Mouse (Mus musculus) embryonic stem cell, embryonic (primary cell): ENCODE data around the gene Dpy19l2.
"Not testable (repeated sequence)": the region's sequence is repeated elsewhere in the genome, so short reads cannot be mapped to it uniquely, and the experiment has no call there.

Source experiments
- CTCF ChIA-PET, 4 experiments: fragments of 300-600 bp in 2 of 4; fragments of 350-600 bp in 2 of 4; sonication (Branson Sonifier 250); formaldehyde crosslinking; loops; one replicate each; lab custom pipeline; 2022; ENCODE audit warnings: inconsistent platforms in 2 of 4; lab: Charles Lee
- POLR2A ChIA-PET, 4 experiments: fragments of 300-600 bp in 2 of 4; fragments of 350-600 bp in 2 of 4; sonication (Branson Sonifier 250); formaldehyde crosslinking; loops; one replicate each; lab custom pipeline; 2022; ENCODE audit warnings: antibody characterized with exemption in 4 of 4, inconsistent platforms in 1 of 4; lab: Charles Lee

Gene Dpy19l2

DNA sequence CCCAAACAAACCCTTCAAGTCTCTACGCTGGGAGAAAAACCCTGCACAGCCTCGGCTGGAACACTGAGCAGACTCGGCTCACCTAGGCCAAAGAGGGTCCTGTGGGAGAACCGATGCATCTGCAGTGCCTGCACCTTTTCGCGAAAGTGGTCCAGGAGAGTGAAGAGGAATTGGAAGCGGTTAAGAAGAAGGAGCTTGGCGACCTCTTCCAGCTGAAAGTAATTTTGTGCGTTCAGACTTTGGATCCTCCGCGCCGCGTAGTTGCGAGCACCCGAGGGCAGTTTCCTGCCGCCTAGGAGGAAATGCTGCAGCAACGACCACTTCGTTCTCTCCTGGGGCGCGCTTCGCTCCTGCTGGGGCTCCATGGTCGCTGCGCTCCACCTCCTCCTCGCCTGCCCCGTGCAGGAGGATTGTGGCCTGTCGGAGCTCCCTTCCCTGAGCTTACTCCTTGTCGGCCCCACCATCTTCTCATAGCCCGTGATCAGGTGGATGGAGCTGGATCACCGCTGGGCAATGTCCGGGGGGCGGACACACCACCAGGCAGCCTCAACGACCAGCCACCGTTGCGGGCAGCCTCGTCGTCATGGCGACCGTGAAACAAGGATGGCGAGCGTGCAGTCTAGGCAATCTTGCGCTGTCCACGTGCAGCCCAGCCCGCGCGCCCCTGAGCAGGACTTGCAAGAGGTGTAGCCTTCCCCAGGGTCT, at the start of gene Dpy19l2:
Gene Dpy19l2 (minus strand): TSS at position 594 of the 705 bp plus-strand sequence.
- CTCF ChIA-PET = interaction anchor here in 3 of 4 experiments (0.6 to 1.4 kb wide), 4 partner anchors 159 to 846 kb away, joined by 3 to 6 read pairs (median 4); no protein-coding TSS in a partner anchor
- POLR2A ChIA-PET = interaction anchor here in 2 of 4 experiments (0.7 to 1.2 kb wide), 6 partner anchors 11 to 78 kb away, joined by 3 to 7 read pairs (median 3); no protein-coding TSS in a partner anchor

DNA sequence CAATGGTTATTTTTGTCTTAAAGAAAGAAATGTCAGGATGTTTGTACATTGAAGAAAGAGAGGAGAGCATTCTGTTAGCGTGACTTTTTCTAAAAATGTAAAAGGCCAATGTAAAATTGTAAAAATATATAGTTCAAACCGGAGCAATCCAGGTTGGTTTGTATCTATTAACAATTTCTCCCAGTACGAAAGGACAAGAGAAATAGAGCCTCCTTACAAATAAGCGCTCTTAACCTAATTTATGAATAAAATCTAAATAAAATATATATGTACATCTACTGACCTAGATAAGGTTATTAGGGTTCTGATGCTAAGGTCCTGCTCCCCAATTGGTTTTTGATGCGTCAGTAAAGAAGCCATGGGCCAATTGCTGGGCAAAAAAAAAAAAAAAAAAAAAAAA, 48.9 kb upstream of the Dpy19l2 start:
- ChIA-PET CTCF (no interaction called here), POLR2A (no interaction called here)

DNA sequence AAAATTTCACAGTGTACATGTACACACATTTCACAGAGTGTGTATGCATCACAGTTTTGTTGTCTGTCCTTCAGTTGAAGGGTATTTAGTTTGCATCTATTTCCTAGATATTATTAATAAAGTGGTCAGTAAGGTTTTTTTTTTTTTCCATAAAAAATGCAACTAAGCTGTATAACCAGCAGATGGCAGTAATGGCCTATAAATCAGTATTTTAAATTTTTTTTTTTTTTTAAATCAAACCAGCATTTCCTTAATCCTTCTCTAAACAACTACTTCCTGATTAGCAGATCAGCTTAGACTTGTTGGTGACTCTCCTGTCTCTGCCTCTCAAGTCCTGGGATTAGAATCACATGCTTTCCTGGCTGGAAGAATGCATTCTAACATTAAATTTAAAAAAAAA, 5.2 kb upstream of the Dpy19l2 start:
- CTCF ChIA-PET = interaction anchor here (0.6 to 2.9 kb wide), 20 partner anchors 14 to 1674 kb away, joined by 3 to 17 read pairs (median 5); no protein-coding TSS in a partner anchor
- POLR2A ChIA-PET = interaction anchor here in 1 of 4 experiments (0.5 to 0.6 kb wide), 2 partner anchors 111 to 400 kb away, joined by 4 to 5 read pairs; no protein-coding TSS in a partner anchor

- ChIA-PET POLR2A (interaction anchor here in 1 of 4 experiments (0.7 to 1.2 kb wide), 4 partner anchors 10 to 64 kb away, joined by 3 to 7 read pairs (median 3); no protein-coding TSS in a partner anchor), CTCF (interaction anchor here in 2 of 4 experiments (0.7 to 1.4 kb wide), 3 partner anchors 215 to 345 kb away, joined by 4 to 8 read pairs (median 6); no protein-coding TSS in a partner anchor)
Measured at GRCm38 (mm10) chr9:24696405-24696778, 299 bp upstream of the Dpy19l2 start.

- POLR2A ChIA-PET, CTCF ChIA-PET: not testable (repeated sequence)
Measured at GRCm38 (mm10) chr9:24637341-24637740, 58.8 kb downstream of the Dpy19l2 start.

DNA sequence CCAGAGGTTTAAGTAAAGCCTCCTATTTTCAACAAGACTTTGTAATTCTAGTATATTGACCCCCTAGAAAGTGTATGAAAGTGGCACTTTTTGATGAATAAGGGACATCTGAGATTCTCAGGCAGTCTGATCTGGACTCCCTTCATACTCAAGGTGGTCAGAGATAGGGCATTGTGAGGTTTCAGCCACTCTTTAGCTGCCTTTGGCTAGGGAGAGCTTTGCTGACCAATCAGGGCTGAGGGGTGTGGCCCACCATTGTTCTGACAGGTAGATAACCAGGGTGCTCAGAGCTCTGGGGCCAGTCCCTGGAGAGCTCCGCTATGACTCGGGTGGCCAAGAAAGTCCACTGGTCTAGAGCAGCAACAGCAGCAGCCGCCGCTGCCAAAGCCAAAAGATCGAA, 71.2 kb downstream of the Dpy19l2 start, which contains the start of gene Cypt4:
Gene Cypt4 (plus strand): TSS at position 301 of the 400 bp plus-strand sequence.
- ChIA-PET POLR2A (interaction anchor here in 1 of 4 experiments (0.6 kb wide), 1 partner anchor 1642 kb away, joined by 3 read pairs; no protein-coding TSS in a partner anchor), CTCF (interaction anchor here in 2 of 4 experiments (0.6 kb wide), 2 partner anchors 12 to 231 kb away, joined by 5 to 7 read pairs; no protein-coding TSS in a partner anchor)

DNA sequence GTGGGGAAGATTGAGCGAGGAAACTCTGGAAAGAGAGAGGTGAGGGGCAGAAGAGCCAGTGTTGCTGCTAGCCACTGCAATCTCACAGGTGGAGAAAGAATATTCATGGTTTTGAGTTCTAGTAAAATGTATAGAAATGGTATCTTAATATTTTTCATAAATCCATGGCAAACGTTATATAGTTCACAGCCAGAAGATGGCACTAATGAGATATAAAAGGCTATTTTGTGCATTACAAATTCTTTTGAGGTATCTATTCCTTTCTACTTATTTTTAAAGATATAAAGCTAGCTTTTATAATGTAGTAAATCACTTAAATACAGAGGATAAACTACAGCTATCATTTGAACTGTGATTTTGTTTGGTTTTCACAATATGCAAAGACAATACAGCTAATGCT, 157.9 kb downstream of the Dpy19l2 start:
- POLR2A ChIA-PET = no interaction called here
- CTCF ChIA-PET = no interaction called here

DNA sequence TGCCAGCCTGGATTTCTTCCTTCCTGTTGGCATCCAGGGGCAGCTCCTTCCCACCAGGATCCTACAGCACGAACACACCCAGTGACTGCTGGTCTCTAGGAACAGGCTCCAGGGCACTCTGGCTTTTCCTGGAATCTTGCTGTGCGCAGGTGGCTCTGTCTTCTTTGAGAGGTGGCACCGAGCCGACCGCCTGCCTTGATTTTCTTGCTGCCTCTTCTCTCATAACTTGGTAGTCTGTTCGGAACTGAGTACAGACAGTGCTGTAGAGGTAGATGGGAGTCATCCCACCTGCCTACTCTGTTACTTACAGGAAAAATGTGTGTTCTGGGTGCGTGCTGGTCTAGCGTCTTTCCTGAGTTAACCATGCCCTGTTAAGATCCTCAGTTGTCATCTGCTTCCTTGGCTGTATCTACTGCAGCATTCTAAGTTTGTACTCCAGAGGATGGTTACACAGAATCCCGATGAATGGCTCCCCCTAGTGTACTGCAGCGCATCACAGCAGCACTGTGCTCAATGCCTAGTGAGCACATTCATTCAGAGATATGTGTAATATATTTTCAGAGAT, 179.4 kb downstream of the Dpy19l2 start:
- ChIA-PET CTCF (interaction anchor here in 2 of 4 experiments (0.6 to 0.9 kb wide), 3 partner anchors 27 to 397 kb away, joined by 4 to 7 read pairs (median 6); no protein-coding TSS in a partner anchor), POLR2A (no interaction called here)

DNA sequence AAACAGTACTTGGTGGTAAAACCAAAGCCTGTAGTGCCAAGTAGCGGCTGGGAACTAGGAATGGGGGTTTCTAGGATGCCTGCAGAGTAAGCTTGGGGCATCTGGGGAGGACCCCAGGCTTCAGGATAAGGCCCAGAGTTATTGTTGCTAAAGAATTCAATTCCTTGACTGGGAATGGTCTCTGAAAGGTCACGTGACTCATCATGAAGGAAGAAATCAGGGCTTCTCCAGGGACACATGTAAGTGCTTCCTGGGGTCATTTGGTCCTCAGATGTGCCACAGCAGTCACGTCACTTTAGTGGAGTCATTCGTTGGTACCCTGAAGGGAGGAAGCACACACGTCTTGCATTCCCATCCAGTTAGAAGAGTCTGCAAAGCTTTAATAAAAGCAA, 182.0 kb downstream of the Dpy19l2 start:
- ChIA-PET POLR2A (no interaction called here), CTCF (no interaction called here)

GRCm38 (mm10) chr9:24513290-24514077, 182.6 kb downstream of the Dpy19l2 start:
- CTCF ChIA-PET = no interaction called here
- POLR2A ChIA-PET = no interaction called here

DNA sequence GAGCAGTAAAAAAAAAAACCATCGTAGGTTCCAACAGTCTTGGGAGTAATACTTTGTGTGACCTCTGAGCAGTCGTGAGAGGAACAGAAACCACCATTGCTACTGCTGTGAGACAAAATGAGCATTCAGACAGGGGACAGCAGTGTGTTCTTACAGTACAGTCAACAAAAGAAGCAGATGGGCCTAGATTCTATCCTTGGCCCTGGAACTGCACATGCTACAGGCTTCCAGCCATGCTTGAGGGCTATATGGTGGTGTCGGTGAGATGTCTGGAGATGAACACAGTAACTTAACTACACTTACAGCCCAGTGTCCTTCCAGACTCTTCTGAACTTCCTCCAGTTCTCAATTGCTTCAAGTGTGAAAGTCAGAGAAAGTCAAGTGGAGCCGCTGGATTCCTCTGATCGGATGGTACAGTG, 184.0 kb downstream of the Dpy19l2 start:
- ChIA-PET CTCF (no interaction called here), POLR2A (no interaction called here)

- ChIA-PET POLR2A (no interaction called here), CTCF (no interaction called here)
Measured at GRCm38 (mm10) chr9:24511371-24512120, 184.5 kb downstream of the Dpy19l2 start.

DNA sequence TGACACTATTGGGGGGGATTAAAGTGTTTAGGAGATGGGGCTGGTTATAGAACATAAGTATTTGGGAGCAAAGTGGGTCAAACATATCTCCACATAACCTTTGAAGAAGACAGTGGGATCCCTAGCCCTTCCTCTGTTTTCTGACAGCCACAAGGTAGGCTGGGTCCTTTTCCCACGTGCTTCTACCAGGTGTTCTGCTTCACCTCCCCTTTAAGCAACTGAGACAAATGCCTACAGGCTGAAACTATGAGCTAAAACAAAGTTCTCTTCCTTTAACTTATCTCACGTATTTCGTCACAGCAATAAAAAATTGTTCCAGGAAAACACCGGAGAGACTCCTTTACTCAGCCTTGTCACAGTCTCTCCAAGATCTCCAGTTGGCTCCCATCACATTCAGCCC, 187.2 kb downstream of the Dpy19l2 start:
- POLR2A ChIA-PET = no interaction called here

More for the DNA sequence above, 187.2 kb downstream of the Dpy19l2 start:
- CTCF ChIA-PET = no interaction called here
